Mouse (Mus musculus) liver, postnatal 0 days (tissue): ENCODE measurements at regions not wholly inside any gene's neighbourhood (a gene's known extent, or its start where the extent isn't known, plus 50 kb on each side); places are given as distances from the start of the nearest gene placed in this dataset.

Source experiments
- CTCF ChIP-seq: sonication (generic); IDR thresholded peaks from 2 replicates; pipeline ENCODE4 v1.5.1; 2016; ENCODE audit warnings: antibody characterized with exemption, low read depth
- EP300 ChIP-seq: IDR thresholded peaks from 2 replicates; pipeline ENCODE4 v1.6.1; 2016; ENCODE audit warnings: antibody characterized with exemption, low read depth, mild to moderate bottlenecking

GRCm38 (mm10) chr3:39944581-39944980, 586.5 kb upstream of the Intu start:
- no peak for TF ChIP-seq EP300
- TF ChIP-seq CTCF: no peak
